Mouse (Mus musculus): ENCODE measurements around the gene Olfm2.

GRCm38 (mm10) chr9:20631332-20631731, 114.8 kb downstream of the Olfm2 start:
- TF ChIP-seq ELF1 (IDR thresholded peaks at IDR 0.05; ENCODE audit: low read depth, low read length) (no peak), POLR2A (IDR thresholded peaks at IDR 0.05; ENCODE audit: low read depth, low read length) (no peak), MAX (IDR thresholded peaks at IDR 0.05; ENCODE audit: low read length) (no peak), CTCF (conservative IDR thresholded peaks at IDR 0.05 in 1 of 2, IDR thresholded peaks at IDR 0.05 in 1 of 2; ENCODE audit: low read depth in 2 of 2, low read length in 2 of 2) (no peak), RCOR1 (conservative IDR thresholded peaks at IDR 0.05; ENCODE audit: low read depth, low read length) (no peak), JUN (IDR thresholded peaks at IDR 0.05; ENCODE audit: insufficient read depth, low read depth, low read length) (no peak), MAZ (IDR thresholded peaks at IDR 0.05; ENCODE audit: low read depth, low read length) (no peak)
